Mouse (Mus musculus): ENCODE measurements around the gene Olfr870. TPM values are rescaled to one million over a fixed set of nuclear protein-coding genes. Genes with fewer than 3 reads are reported as not detected.
"Not testable (repeated sequence)": the region's sequence is repeated elsewhere in the genome, so short reads cannot be mapped to it uniquely, and the experiment has no call there.

Olfr870 gene
- polyA plus RNA-seq (2016; fragmentation: Nextera tagmentation; extraction: Ambion mirVana), result not detected in 2 replicates

DNA sequence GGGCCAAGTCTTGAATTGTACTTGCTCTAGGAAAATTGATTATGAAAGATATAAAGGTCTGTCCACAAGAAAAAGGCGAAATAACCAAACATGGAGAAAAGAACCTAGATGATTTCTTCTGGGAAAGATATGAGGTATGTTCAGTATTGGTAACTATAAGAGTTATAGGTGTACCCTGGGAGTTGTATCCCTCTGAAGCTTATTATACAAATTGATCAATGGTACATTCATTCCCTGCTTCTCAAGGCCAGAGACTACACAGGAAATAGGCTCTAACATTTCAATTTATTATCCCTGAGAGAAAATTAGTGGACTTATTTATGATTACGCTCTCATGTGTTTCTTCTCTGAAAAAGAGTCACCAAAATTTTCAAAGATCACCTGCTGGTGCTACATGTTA is at the start of gene Olfr870:
Olfr870 (minus strand) TSS at position 101 of the 400 bp plus-strand sequence.
- Histone ChIP-seq H3K4me1 (no peaks in the 10 kb centered on the region), H3K27me3 (ENCODE audit: low read depth, poor library complexity, severe bottlenecking) (no peaks in the 10 kb centered on the region), H3K27ac (no peak within 1 kb of the TSS), H3K36me3 (no peaks in the 10 kb centered on the region), H3K9me3 (replicated peaks) (no peaks in the 10 kb centered on the region), H3K4me3 (no peak within 1 kb of the TSS)
- DNase-seq (ENCODE audit: low spot score), result no peak
- 89% methylated on average over 2 of the region's 2 CpGs for WGBS

DNA sequence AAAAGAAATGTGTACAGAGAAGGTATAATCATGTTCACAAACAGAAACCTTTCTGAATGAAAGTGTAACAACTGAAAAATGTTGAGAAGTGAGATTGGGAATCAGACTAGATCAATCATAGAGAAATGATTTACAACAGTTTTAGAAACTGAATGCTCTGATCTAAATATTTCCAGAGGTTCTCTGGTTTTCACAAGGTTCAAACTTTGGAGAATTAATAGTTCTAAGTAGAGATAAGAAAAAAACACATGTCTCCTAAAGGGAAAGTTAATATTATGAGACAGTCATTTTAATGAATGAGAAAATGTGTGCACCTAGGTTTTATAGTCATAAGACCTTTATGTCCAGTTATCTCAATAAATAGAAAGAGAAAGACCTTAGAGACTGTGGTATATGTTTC is 38.0 kb upstream of the Olfr870 start, which contains the start of gene Olfr871:
Olfr871 (plus strand) TSS at position 301 of the 400 bp plus-strand sequence.
- H3K4me1 ChIP-seq, result no peaks in the 10 kb centered on the region
- H3K9me3 ChIP-seq (replicated peaks), result no peaks in the 10 kb centered on the region
- H3K36me3 ChIP-seq, result no peaks in the 10 kb centered on the region
- no peak for DNase-seq (ENCODE audit: low spot score)
- H3K27me3 ChIP-seq (ENCODE audit: low read depth, poor library complexity, severe bottlenecking), result no peaks in the 10 kb centered on the region
- no peak within 1 kb of the TSS for H3K4me3 ChIP-seq
- H3K27ac ChIP-seq, result no peak within 1 kb of the TSS

DNA sequence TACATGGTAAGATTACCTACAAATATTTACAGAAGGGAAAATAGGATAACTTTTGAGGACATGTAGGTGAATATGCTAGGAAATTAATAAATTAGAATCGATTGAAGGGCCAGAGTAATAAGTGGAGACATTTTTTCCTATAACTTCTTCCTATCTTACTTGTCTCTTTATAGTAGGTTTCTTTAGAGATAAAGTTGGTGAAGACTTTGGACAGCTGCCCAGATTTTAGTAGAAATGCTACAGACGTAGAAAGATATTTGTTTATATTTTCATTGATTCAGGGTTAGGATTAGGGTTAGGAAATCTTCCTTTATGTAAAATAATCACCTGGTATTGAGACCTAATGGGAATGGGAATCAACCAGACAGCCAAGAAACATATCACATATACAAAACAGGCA is 37.6 kb upstream of the Olfr870 start:
- WGBS, result 80% methylated on average over 2 of the region's 2 CpGs
- Histone ChIP-seq H3K36me3 (no peaks in the 10 kb centered on the region), H3K9me3 (replicated peaks) (no peaks in the 10 kb centered on the region), H3K4me3 (no peak overlapping the region), H3K27ac (no peak overlapping the region), H3K27me3 (ENCODE audit: low read depth, poor library complexity, severe bottlenecking) (no peaks in the 10 kb centered on the region), H3K4me1 (no peaks in the 10 kb centered on the region)
- DNase-seq (ENCODE audit: low spot score), result no peak

DNA sequence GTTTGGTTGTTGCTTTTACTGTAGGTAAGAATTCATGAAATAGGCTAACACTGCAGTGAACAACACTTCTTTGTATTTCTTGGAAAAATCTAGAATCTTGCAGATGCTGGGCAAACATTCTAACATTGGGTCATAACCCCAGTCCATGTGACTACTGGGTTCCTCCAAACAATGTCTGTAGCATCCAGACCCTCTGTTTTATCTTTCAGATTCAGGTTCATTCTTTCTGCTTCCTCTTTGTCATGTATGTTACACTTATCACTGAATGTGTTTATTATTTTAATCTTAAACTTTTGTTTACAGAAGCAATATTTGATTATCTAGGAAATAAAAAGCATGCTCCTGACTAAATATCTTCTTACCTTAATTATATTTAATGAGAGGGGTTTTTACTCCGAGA is 37.0 kb upstream of the Olfr870 start:
- no peak for DNase-seq (ENCODE audit: low spot score)
- Histone ChIP-seq H3K4me3 (no peak overlapping the region), H3K27ac (no peak overlapping the region), H3K9me3 (replicated peaks) (no peaks in the 10 kb centered on the region), H3K27me3 (ENCODE audit: low read depth, poor library complexity, severe bottlenecking) (no peaks in the 10 kb centered on the region), H3K36me3 (no peaks in the 10 kb centered on the region), H3K4me1 (no peaks in the 10 kb centered on the region)
- 60% methylated on average over 1 of the region's 1 CpGs for WGBS

DNA sequence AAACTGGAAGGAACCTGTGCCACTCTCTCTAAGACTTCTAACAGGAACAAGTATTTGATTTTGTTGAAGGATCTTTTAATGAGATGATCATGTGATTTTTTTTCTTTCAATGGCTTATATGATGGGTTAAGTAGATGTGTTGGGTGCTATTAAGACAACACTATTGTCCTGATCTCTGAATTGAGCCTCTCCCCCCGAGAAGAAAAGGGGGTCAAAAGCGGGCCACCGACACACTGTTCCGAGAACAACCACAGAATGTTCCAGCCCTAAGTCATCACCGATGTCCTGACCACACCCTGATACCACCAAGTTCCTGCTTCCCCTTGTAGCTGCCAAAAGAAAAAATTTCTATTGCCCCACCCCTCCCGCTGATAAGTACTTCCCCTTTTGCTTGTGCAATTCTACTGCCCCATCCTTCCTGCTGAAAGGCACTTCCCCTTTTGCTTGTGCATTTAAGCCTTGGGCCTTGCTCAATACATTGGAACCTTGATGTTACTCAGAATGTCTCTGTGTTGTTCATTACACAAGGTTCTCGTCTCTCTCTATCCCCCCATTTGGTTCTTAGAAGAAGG is 29.6 kb upstream of the Olfr870 start:
- H3K4me3 ChIP-seq; H3K4me1 ChIP-seq; H3K27me3 ChIP-seq (ENCODE audit: low read depth, poor library complexity, severe bottlenecking); DNase-seq (ENCODE audit: low spot score); H3K36me3 ChIP-seq; H3K27ac ChIP-seq; H3K9me3 ChIP-seq (replicated peaks): not testable (repeated sequence)
- 96% methylated on average over 7 of the region's 7 CpGs for WGBS

DNA sequence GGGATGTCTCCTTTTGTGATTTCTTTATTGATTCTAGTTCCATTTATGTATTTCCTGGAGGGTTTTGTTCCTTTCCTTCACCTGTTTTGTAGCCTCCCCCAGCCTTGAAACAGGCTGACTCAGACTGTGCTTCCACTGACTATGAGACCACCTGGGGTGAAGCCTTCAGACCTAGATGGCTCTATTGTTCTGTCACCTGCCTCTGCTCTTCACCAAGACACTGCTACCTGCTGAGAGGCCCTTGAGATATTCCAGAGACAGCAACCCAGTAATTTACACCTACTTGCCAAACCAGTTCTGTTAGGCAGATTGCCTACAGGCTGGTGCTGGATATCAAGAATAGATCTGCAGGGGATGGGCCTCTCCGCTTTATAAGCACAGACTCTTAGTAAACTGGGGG is 28.3 kb upstream of the Olfr870 start:
- Histone ChIP-seq H3K27me3 (ENCODE audit: low read depth, poor library complexity, severe bottlenecking) (no peaks in the 10 kb centered on the region), H3K36me3 (no peaks in the 10 kb centered on the region), H3K27ac (no peak overlapping the region), H3K4me1 (no peaks in the 10 kb centered on the region), H3K9me3 (replicated peaks) (no peaks in the 10 kb centered on the region; the same call in 1 of the 2 replicates), H3K4me3 (no peak overlapping the region)
- DNase-seq (ENCODE audit: low spot score), result no peak
- WGBS, result 61% methylated on average over 1 of the region's 1 CpGs

DNA sequence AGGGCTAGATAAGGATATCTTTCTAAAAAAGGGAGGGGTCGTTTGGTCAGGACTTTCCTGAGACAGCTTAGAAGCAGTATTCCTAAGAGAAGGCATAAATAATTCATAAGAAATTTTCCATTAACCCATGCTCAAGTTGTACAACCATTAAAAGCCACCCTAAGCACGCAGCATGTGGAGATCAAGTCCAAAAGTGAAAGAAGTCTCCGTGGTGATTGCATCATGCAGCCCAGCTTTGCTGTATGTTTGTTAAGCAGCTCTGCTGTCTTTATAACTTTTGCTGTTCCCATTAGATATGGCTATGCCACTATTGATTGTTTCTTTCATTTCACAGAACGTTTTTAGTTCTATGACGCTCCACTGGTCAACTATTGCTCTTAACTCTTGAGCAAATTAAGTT is 5.6 kb upstream of the Olfr870 start:
- Histone ChIP-seq H3K27ac (no peak overlapping the region), H3K4me1 (no peaks in the 10 kb centered on the region), H3K27me3 (ENCODE audit: low read depth, poor library complexity, severe bottlenecking) (no peaks in the 10 kb centered on the region), H3K36me3 (no peaks in the 10 kb centered on the region), H3K4me3 (no peak overlapping the region), H3K9me3 (replicated peaks) (no peaks in the 10 kb centered on the region)
- WGBS, result 75% methylated on average over 5 of the region's 5 CpGs
- no peak for DNase-seq (ENCODE audit: low spot score)

DNA sequence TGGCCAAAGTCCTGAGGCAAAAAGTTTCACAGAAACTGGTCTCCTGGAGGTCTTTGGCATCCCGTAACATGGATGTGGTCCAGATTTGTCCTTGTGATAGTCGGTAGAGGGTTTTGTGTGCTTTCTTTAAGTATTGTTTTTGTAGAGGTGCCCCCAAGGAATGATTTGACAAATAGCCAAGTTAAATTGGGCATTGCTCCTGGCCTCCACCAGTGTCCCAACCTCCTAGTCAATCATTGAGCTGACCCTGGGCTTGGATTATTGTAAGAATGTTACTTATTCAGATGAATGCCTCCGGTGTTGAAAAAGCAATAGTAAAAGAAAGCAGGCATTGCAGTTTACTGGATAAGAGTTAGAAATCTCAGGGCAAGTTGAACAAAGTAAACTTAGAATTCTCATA is 24.2 kb downstream of the Olfr870 start:
- Histone ChIP-seq H3K27me3 (ENCODE audit: low read depth, poor library complexity, severe bottlenecking) (no peaks in the 10 kb centered on the region), H3K27ac (no peak overlapping the region), H3K36me3 (no peaks in the 10 kb centered on the region), H3K9me3 (replicated peaks) (peaks cover 8% of the 10 kb centered on the region), H3K4me3 (no peak overlapping the region), H3K4me1 (no peaks in the 10 kb centered on the region)
- no peak for DNase-seq (ENCODE audit: low spot score)
- 88% methylated on average over 3 of the region's 3 CpGs for WGBS

DNA sequence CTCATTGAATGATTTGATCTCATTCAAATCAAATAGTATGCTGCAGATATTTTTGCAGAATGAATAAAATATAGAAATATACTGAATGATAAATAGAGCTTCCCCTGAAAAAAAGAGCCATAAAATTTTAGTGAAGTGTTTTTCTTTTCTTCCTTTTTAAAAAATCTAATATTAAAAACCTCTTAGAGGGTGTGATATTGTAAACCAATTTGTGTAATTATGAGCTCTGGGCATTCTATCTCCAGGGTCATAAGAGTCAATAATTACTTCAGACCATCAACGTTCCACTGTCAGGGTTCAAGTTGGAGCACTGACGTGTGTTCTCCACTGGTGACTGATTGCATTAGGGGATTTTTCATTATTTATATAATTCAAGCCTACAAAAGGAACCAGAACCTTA is 45.1 kb downstream of the Olfr870 start, which contains the start of gene Olfr869:
Olfr869 (plus strand) TSS at position 301 of the 400 bp plus-strand sequence.
- Histone ChIP-seq H3K27me3 (ENCODE audit: low read depth, poor library complexity, severe bottlenecking) (no peaks in the 10 kb centered on the region), H3K27ac (no peak within 1 kb of the TSS), H3K4me3 (no peak within 1 kb of the TSS), H3K36me3 (no peaks in the 10 kb centered on the region), H3K9me3 (replicated peaks) (no peaks in the 10 kb centered on the region), H3K4me1 (no peaks in the 10 kb centered on the region)
- no peak for DNase-seq (ENCODE audit: low spot score)
- 81% methylated on average over 2 of the region's 2 CpGs for WGBS

Other genes starting within 250 kb of the Olfr870 start
- gene Olfr866, start 146.0 kb downstream of the Olfr870 start, polyA plus RNA-seq (2016; fragmentation: Nextera tagmentation; extraction: Ambion mirVana), result not detected in 2 replicates
- gene Olfr867, start 116.5 kb downstream of the Olfr870 start, polyA plus RNA-seq (2016; fragmentation: Nextera tagmentation; extraction: Ambion mirVana), result not detected in 2 replicates
- gene Olfr868, start 75.4 kb downstream of the Olfr870 start, polyA plus RNA-seq (2016; fragmentation: Nextera tagmentation; extraction: Ambion mirVana), result not detected in 2 replicates
- not detected in 2 replicates for gene Olfr869, start 45.0 kb downstream of the Olfr870 start, polyA plus RNA-seq (2016; fragmentation: Nextera tagmentation; extraction: Ambion mirVana)
- not detected in 2 replicates for gene Olfr871, start 38.1 kb upstream of the Olfr870 start, polyA plus RNA-seq (2016; fragmentation: Nextera tagmentation; extraction: Ambion mirVana)
- gene Olfr872, start 63.1 kb upstream of the Olfr870 start, polyA plus RNA-seq (2016; fragmentation: Nextera tagmentation; extraction: Ambion mirVana), result not detected in 2 replicates
- gene Olfr39, start 108.3 kb upstream of the Olfr870 start, polyA plus RNA-seq (2016; fragmentation: Nextera tagmentation; extraction: Ambion mirVana), result not detected in 2 replicates
- gene Olfr873, start 124.5 kb upstream of the Olfr870 start, polyA plus RNA-seq (2016; fragmentation: Nextera tagmentation; extraction: Ambion mirVana), result not detected in 2 replicates
- not detected in 2 replicates for gene Olfr18, start 162.0 kb upstream of the Olfr870 start, polyA plus RNA-seq (2016; fragmentation: Nextera tagmentation; extraction: Ambion mirVana)
- gene Zfp560, start 211.1 kb upstream of the Olfr870 start, polyA plus RNA-seq (2016; fragmentation: Nextera tagmentation; extraction: Ambion mirVana), result 27.8 and 29.5 TPM in 2 replicates